Mouse (Mus musculus) lung, embryonic 16.5 days (tissue): Measurements from ENCODE around the gene Erich2. TPM values are rescaled to one million over a fixed set of nuclear protein-coding genes. Genes with fewer than 3 reads are reported as not detected.

ENCODE experiments used
- polyA plus RNA-seq: library from polyadenylated mRNA; unstranded; fragments of >200 nt; fragmentation: Nextera tagmentation; extraction: Ambion mirVana; gene quantifications from 2 replicates; pipeline ENCODE4 v1.2.1, GENCODE M21; 2015

Gene Erich2
- polyA plus RNA-seq, 1 experiment from 2014 or later = 10.0 TPM

Other genes with a start within 250 kb of the Erich2 start
- 5.1 and 5.7 TPM in 2 replicates for gene Sp5, start 33.9 kb upstream of the Erich2 start, polyA plus RNA-seq
- gene Gad1, start 44.3 kb downstream of the Erich2 start, polyA plus RNA-seq = 0.46 and 0.63 TPM in 2 replicates
- 160 and 169 TPM in 2 replicates for gene Gorasp2, start 152.8 kb downstream of the Erich2 start, polyA plus RNA-seq
- gene Gm26558, start 153.3 kb downstream of the Erich2 start, polyA plus RNA-seq = 3.3 TPM in 2 replicates